Mouse (Mus musculus) cerebellum, adult 2 months (tissue): ENCODE measurements at regions not wholly inside any gene's neighbourhood (a gene's known extent, or its start where the extent isn't known, plus 50 kb on each side); places are given as distances from the start of the nearest gene placed in this dataset.

Experiments
- DNase-seq, 2 experiments: peaks; one replicate each; pipeline ENCODE4 v3.0.0; 2021
- H3K27ac ChIP-seq: fragments of 200-500 bp; 2 replicates; pipeline ENCODE4 v1.5.1; 2012; ENCODE audit warnings: low read length, control low read depth, inconsistent platforms; ENCODE audit not compliant: insufficient read depth
- H3K27me3 ChIP-seq: fragments of 200-500 bp; 2 replicates; pipeline ENCODE4 v1.6.1; 2012; ENCODE audit warnings: inconsistent platforms, mild to moderate bottlenecking, low read length, moderate library complexity; ENCODE audit not compliant: control insufficient read depth, insufficient read depth
- H3K4me1 ChIP-seq: fragments of 200-500 bp; 2 replicates; pipeline ENCODE4 v1.6.1; 2011; ENCODE audit warnings: low read length; ENCODE audit not compliant: control insufficient read depth, insufficient read depth
- H3K4me3 ChIP-seq: fragments of 200-500 bp; replicated peaks from 2 replicates; pipeline ENCODE3; 2011; ENCODE audit warnings: mild to moderate bottlenecking, low read depth, low read length, control low read depth; ENCODE audit not compliant: insufficient read depth
- CTCF ChIP-seq: fragments of 200-500 bp; IDR thresholded peaks from 2 replicates; pipeline ENCODE4 v1.5.1; 2011; ENCODE audit warnings: low read depth, mild to moderate bottlenecking, control low read depth, low read length, moderate library complexity, borderline replicate concordance; ENCODE audit not compliant: insufficient read depth
- POLR2A ChIP-seq: fragments of 200-500 bp; IDR thresholded peaks from 2 replicates; pipeline ENCODE4 v1.6.1; 2011; ENCODE audit warnings: low read length, control low read depth, borderline replicate concordance; ENCODE audit not compliant: insufficient read depth
- WGBS: fragments of 180-500 bp; shearing (Covaris S2); methylation state at CpG from one replicate; pipeline ENCODE4 v1.1.7; 2018; 5-methylcytosine and 5-hydroxymethylcytosine counted together

DNA sequence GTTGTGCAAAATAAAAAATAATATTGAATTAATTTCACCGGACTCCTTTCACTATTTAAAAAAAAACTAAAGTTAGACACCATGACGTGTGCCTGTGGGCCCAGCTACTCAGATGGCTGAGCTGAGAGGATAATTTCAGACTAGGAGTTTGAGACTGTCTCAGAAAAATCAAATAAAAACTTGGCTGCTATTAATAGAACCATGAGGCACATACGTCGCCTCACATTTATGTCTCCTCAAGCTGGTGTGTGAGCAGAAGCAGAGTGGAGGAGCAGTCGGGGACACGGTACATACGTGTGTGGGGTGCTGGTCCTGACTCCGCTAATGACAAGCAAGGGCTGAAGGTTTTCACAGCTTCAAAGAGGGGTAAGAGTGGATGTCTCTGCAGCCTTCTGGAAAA is 52.8 kb upstream of the Dmrtb1 start:
- DNase-seq: no peak
- Histone ChIP-seq H3K4me1 (peaks cover 13% of the 10 kb centered on the region), H3K27me3 (no peaks in the 10 kb centered on the region), H3K27ac (no peak overlapping the region), H3K4me3 (no peak overlapping the region)
- 94% methylated on average over 8 of the region's 8 CpGs for WGBS
- TF ChIP-seq POLR2A (no peak), CTCF (no peak)

DNA sequence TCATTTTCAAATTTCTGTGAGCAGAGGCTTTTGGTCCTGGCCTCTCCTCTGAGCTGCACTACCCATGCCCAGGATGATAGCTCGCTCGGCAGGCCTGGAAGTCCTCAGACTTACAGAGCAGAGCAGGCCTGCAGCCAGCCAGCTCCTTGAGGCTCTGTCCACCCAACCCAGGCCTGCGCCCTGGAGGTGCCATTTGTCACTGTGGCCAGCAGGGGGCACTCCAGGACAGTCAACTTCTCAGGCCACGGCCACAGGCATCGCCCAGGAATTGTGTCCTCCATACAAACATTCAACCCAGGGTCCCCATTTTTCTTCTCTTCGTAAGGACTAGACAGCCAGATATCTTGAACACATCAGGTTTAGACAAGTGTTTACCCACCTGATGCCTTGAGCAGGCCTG is 53.9 kb upstream of the Dmrtb1 start:
- Histone ChIP-seq H3K4me3 (no peak overlapping the region), H3K4me1 (peaks cover 13% of the 10 kb centered on the region), H3K27ac (no peak overlapping the region), H3K27me3 (no peaks in the 10 kb centered on the region)
- TF ChIP-seq POLR2A (no peak), CTCF (peak; percentile 96)
- 7% methylated on average over 6 of the region's 6 CpGs for WGBS
- DNase-seq: peak; percentile 80 to 92

DNA sequence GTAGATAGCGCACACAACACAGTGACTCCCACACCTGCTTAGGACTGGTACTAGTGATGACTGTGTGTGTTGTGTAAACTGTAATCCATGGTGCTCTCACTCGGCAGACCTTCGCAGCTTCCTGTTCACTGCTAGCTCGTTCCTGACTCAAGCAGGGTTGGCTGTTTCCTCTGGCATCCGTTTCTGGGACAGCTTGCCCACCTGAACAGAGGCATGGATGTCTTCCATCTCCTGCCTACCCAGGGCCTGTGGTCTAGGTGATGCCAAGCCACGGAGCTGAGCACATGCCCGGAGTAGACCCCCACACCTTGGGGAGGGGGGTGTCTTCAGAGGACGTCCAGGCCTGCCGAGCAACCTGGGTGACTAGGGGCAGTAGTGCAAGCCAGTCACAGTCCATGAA is 54.7 kb upstream of the Dmrtb1 start:
- Histone ChIP-seq H3K27ac (no peak overlapping the region), H3K4me3 (no peak overlapping the region), H3K27me3 (no peaks in the 10 kb centered on the region), H3K4me1 (peaks cover 13% of the 10 kb centered on the region)
- peak; percentile 20 to 28 for DNase-seq
- TF ChIP-seq POLR2A (no peak), CTCF (no peak)
- WGBS: 29% methylated on average over 9 of the region's 9 CpGs

DNA sequence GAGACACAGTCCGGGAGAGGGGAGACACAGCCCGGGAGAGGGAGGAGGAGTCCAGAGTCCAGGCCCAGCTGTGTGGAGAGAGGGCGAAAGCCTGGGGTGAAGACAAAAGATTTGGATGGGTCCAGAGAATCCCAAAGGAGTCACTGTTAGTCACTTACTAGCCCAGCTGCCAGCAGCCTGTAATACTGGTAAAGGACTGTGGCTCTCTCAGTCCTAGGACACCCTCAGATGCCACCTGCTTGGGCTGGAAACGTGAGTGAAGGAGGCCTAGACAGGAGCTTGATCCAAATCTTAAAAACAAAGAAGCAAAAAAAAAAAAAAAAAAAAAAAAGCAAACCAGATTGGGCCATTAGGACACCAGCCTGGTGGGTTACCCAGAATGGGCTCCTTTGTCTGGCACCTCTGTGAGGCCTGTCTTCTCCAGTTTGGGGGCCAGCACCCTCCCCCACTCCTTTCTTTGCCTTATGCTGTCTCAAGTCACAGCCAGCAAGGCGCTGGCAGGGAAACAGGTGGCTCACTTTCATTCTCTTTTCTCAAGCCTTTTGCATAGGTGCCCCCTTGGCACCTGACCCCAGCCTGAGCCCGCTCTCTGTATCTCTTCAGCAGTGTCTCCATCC is 55.9 kb upstream of the Dmrtb1 start:
- WGBS: 89% methylated on average over 6 of the region's 6 CpGs
- DNase-seq: no peak
- peaks cover 13% of the 10 kb centered on the region for H3K4me1 ChIP-seq
- H3K4me3 ChIP-seq: no peak overlapping the region
- H3K27ac ChIP-seq: no peak overlapping the region
- no peaks in the 10 kb centered on the region for H3K27me3 ChIP-seq
- TF ChIP-seq POLR2A (no peak), CTCF (no peak)

DNA sequence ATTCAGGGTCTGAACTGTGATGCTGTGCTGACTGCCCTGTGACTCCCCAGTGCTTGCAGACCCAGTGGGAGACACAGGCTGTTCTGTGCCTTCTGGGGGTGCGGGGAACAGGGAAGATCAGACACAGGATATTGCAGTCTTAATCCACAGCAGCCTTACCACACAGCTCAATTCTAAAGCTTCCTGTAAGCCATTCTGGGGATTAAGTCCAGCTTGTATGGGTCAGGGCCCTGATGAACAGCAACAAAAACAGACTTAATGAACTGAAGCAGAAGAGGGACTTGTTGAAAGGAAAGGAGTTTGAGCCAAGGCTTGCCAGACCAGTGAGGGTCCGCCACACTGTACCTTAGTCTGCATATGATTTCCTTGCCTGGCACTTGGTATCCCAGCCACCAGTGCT is 58.4 kb upstream of the Lrp8 start:
- peaks cover 11% of the 10 kb centered on the region for H3K4me1 ChIP-seq
- no peak overlapping the region for H3K27ac ChIP-seq
- H3K4me3 ChIP-seq: no peak overlapping the region
- TF ChIP-seq CTCF (no peak), POLR2A (no peak)
- H3K27me3 ChIP-seq: no peaks in the 10 kb centered on the region
- WGBS: 92% methylated on average over 2 of the region's 2 CpGs
- DNase-seq: no peak

DNA sequence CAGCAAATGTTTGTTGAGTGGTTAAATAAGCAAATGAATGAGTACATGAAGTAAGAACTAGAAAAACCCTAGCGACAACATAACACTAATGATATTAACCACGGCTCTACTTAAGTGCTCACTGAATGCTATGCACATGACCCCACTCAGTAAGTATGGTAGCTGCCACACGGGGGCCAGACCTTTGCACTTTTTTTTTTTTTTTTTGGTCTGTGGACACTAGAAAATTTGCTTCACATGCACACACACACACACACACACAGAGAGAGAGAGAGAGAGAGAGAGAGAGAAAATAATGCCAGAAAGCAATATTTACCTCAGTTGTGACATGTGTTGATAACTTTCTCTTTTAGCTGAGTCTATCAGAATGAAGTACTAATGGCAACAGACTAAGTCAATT is 55.7 kb upstream of the Lrp8 start:
- no peak for TF ChIP-seq POLR2A
- no peak for TF ChIP-seq CTCF
- Histone ChIP-seq H3K27ac (no peak overlapping the region), H3K4me3 (no peak overlapping the region), H3K27me3 (no peaks in the 10 kb centered on the region), H3K4me1 (no peaks in the 10 kb centered on the region)
- 94% methylated on average over 3 of the region's 3 CpGs for WGBS
- DNase-seq: no peak

DNA sequence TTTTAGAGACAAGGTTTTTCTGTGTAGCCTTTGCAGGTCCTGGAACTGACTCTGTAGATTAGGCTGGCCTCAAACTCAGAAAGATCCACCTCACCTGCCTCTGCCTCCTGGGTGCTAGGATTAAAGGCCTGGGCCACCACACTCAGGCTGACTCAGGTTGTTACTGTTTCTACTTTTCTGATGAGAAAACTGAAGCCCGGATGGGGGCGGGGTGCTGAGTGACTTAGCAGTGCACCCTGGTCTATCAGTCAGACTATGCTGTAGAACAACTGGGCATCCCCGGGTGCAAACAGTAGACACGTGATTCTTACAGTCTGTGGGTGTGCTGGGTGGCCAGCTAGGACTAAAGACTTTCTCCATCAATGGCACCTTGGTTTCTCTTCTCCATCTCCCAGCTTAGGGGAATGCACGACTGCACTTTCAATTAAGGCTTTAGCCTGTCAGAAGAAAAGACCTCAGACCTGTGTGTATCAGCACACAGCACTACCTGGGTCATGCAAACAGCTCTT is 55.1 kb upstream of the Lrp8 start:
- H3K4me1 ChIP-seq: no peaks in the 10 kb centered on the region
- no peaks in the 10 kb centered on the region for H3K27me3 ChIP-seq
- 90% methylated on average over 5 of the region's 5 CpGs for WGBS
- DNase-seq: no peak
- no peak overlapping the region for H3K4me3 ChIP-seq
- H3K27ac ChIP-seq: no peak overlapping the region
- TF ChIP-seq POLR2A: no peak
- TF ChIP-seq CTCF: no peak

DNA sequence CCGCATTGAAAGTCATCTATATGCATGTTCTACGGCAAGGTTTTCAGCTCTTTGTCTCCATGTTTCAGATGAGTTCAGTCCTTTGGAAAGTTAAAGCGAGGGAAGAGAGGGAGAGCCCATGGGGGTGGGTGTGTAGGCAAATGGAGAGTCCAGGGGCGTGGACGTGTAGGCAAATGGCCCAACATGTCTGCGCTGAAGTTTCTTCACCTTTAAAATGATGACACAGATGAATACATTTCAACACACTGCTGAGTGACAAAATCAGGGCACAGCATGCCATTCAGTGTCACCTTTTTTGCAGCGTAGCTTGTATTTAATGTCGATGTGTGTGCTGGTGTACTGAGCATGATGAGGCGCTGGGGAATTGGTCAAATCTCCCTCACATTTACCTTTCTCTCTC is 54.6 kb upstream of the Lrp8 start:
- no peaks in the 10 kb centered on the region for H3K27me3 ChIP-seq
- H3K4me1 ChIP-seq: no peaks in the 10 kb centered on the region
- WGBS: 92% methylated on average over 9 of the region's 9 CpGs
- DNase-seq: no peak
- no peak for TF ChIP-seq CTCF
- no peak for TF ChIP-seq POLR2A
- H3K4me3 ChIP-seq: no peak overlapping the region
- H3K27ac ChIP-seq: no peak overlapping the region
